Mouse (Mus musculus): ENCODE data around the gene Rassf4.
"Not testable (repeated sequence)": the region's sequence is repeated elsewhere in the genome, so short reads cannot be mapped to it uniquely, and the experiment has no call there.

Rassf4 gene

DNA sequence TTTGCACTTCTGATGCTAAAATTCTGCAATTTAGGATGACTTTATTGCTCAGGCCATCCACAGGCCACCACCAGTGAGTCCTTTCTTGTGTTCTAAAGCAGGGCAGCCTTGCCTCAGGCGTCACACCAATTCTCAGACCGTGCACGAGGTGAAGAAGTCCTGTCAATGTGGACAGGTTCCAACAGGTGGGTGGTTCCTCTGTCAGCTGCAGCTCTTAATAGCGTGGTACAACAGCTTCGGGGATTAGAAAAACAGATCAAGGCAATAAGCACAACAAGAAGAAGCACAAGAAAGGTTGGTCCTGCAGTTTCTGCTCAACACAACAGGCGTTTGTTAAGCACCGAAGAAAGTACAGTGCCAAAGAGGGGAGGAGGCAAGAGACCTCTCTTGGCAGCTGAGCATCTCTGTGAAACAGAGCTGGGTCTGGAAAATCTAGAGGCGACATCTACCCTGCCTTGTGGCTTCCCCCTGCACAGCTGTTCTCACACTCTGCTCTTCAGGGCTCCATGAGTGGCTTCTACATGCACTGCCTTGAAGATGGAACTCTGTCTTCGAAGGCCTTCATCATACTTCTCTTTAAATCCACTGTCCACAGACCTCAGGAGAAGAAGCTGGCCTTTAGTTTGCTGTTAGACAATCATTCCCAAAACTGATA, 37.0 kb downstream of the Rassf4 start:
- DNase-seq (ENCODE audit: low read depth, low spot score) = no peak

DNA sequence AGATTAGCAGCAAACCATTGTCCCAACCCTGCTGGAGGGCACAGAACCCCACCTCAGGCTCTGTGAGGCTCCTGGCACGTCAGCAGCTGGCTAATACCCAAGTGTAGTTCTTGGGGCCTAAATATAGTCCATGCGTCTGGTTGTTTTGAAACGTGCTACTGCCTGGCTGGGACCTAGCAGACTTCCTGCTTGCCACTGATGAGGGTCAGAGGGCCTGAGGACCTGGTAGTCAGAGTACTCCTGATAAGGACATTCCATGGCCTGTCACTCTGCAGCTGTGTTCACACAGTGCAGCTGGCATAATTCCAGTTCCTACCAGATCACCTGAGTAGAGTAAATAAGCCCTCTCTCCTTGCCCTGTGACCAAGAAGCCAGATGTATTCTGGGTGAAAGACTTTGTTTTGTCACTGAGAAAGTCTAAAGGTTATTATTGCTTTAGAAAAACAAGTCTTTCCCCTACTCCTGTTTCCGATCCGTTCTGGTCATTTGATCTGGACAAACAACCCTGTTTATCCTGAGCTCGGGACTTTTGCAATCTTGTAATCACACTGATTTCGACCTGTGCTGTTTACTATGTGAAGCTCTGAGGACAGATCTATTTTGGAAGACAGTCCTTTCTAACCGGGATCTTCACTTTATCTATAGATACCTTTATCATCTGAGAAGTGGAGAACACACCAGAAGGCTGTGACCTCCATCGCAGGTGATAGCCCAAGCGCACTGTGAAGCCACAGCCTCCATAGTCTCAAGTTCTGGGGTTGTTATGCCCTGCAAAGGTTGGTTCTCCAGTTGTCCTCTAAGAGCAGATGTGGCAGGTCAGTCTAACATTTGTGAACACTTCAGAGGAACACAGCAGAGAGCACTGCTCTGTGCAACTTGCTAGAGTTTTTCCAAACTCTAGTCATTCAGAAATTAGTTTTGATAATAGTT, 38.2 kb downstream of the Rassf4 start:
- DNase-seq (ENCODE audit: low read depth, low spot score) = peak; percentile 61

- no peak for DNase-seq (ENCODE audit: low read depth, low spot score)
Observed at GRCm38 (mm10) chr6:116633741-116634695, 39.7 kb downstream of the Rassf4 start.

- peak; percentile 84 for DNase-seq (ENCODE audit: low read depth, low spot score)
Observed at GRCm38 (mm10) chr6:116632129-116632528, 41.6 kb downstream of the Rassf4 start.

DNA sequence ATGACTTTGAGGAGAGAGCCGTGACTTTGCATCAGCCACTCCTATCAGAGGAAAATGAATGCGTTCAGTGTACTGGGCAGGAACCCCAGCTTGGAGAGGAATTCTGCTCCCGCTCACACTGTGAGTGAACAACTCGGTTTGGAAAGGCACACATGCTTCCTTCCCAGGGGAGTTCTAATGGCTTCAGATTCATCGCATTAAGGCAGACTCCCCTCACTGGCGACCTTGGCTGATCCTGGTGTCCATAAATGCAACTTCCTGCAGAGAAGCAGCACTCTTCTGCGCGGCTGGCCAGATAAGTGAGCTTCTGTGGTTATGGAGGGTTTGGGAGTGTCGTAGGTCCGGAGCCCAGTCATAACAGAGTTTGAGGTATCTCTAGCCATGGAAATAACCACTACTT, 44.0 kb downstream of the Rassf4 start:
- no peak for DNase-seq (ENCODE audit: low read depth, low spot score)

DNA sequence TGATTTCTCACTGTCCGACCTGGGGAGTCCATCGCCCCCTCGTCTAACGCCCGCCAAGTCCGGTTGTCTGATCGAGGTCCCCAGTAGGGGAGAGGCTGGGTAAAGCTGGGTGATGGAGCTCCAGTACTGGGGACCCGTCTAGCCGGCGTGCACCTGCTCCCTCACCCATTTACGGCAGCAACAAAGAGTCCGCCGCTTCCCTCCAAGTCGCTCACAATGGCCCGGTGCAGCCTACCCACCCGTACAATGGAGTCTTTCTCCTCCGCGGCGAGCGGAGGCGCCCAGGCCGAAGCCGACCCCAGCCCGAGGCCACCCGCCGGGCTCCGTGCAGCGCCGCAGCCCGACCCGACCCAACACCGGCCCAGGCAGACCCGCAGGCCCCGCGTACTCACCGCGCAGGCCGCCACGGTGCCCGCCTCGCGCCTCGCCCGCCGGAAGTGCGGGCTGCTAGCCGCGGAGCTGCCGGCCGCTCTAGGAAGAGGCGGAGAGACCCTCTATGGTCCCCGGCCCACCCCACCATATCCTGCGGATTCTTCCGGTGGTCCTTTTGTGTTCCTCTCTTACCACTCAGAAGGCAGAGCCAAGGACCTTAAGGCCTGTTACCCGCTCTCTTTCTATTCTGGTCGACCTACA, 45.1 kb downstream of the Rassf4 start, which contains the start of gene Zfp422:
Gene Zfp422, minus strand, starts transcription at position 461 of the 633 bp plus-strand sequence.
- peak; percentile 88 for DNase-seq (ENCODE audit: low read depth, low spot score)

GRCm38 (mm10) chr6:116628095-116628494, 45.7 kb downstream of the Rassf4 start:
- no peak for DNase-seq (ENCODE audit: low read depth, low spot score)

DNA sequence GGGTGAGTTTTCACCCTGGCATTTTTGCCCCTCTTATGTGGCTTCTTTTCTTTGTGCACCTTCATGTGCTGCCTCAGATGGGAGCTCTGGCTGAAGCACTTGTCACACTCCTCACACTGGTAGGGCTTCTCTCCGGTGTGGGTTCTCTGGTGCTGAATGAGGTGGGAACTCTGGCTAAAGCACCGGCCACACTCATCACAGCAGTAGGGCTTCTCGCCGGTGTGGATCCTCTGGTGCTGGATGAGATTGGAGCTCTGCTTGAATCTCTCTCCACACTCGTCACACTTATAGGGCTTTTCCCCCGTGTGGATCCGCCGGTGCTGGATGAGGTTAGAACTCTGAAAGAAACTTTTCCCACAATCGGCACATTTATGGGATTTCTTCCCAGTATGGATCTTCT, 47.3 kb downstream of the Rassf4 start:
- DNase-seq (ENCODE audit: low read depth, low spot score) = not testable (repeated sequence)

DNA sequence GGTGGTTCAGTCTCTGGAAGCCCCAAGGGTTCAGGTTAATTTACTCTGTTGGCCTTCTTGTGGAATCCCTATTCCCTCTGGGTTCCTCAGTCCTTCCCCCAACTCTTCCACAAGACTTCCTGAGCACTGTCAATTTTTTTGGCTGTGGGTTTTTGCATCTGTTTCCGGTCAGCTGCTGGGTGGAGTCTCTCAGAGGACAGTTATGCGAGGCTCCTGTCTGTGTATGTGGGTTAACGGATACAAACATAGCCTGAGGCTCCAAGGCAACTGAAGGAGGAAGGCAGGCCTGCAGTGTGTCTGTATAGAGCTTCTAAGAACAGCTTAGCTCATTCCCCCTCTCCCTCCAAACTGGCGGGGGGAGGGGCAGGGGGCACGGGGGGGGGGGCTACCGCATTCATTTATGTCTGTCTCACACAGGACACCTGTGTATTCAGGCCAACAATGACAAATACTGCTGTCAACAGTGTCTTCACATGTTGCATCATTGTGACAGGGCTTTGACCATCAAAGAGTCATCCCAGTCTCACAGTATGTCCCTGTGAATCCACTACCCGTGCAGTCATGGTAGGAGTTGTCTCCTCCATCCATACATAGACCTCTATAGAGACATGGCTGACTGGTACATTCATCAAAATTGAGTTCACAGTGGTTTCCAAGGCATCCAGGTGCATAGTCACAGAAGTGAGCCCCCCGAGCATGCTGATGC, 52.3 kb downstream of the Rassf4 start:
- no peak for DNase-seq (ENCODE audit: low read depth, low spot score)

- no peak for DNase-seq (ENCODE audit: low read depth, low spot score)
Observed at GRCm38 (mm10) chr6:116618073-116618472, 55.7 kb downstream of the Rassf4 start.

GRCm38 (mm10) chr6:116615719-116616118, 58.0 kb downstream of the Rassf4 start:
- no peak for DNase-seq (ENCODE audit: low read depth, low spot score)

GRCm38 (mm10) chr6:116607230-116607629, 66.5 kb downstream of the Rassf4 start:
- no peak for DNase-seq (ENCODE audit: low read depth, low spot score)

- DNase-seq (ENCODE audit: low read depth, low spot score) = not testable (repeated sequence)
Observed at GRCm38 (mm10) chr6:116600969-116601368, 72.8 kb downstream of the Rassf4 start.

DNA sequence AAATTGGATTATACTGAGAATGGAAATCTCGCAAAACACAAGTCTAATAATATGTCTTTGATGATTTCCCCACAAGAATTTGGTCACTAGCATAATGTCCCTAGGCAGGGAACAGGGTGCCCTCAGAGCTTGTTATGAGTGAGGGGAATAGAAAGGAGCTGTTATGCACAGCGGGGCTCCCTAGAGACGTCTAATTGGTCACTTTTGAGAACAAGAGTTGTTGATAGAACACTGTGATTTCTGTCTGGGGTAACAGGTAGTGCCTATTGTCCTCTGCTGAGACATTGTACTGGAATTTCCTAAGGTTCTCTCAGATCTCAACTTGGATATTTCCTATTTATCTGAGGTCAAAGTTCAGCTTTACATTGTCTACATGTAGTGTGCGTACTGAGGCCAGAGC, 89.7 kb downstream of the Rassf4 start, which contains the start of gene Olfr215:
Gene Olfr215, minus strand, starts transcription at position 101 of the 400 bp plus-strand sequence.
- no peak for DNase-seq (ENCODE audit: low read depth, low spot score)
